Mouse (Mus musculus): ENCODE results near the gene Exoc3l2.

DNA sequence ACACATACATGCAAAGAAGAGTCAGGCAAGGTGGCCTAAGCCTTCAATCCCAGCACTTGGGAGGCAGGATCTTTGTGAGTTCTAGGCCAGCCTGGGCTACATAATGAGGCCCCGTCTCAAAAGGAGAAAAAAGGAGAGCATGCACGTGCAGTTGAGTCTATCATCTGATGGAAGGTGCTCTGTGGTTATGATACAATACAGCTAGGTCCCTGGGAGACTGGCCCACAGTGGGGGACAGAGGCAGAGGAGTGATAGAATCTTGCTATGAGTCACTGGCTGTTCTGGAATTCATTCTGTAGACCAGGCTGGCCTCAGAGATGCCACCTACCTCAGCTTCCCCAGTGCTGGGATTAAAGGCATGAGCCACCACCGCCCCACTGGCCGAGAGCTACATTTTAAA is 688 bp upstream of the Exoc3l2 start:
- no peak for TF ChIP-seq CTCF (IDR thresholded peaks at IDR 0.05; ENCODE audit: borderline replicate concordance, extremely low read depth, insufficient read depth, insufficient read length)
- no peak for TF ChIP-seq POLR2A (IDR thresholded peaks at IDR 0.05; ENCODE audit: borderline replicate concordance, extremely low read depth, insufficient read depth, insufficient read length, poor library complexity, severe bottlenecking)

Measured in brain, embryonic 14.5 days (tissue).